Mouse (Mus musculus) kidney, postnatal 14 days (tissue): ENCODE measurements around the gene Maco1.

Source experiments
- DNase-seq: peaks from one replicate; pipeline ENCODE4 v3.0.0; 2022; ENCODE audit warnings: mixed read lengths

Gene Maco1

GRCm38 (mm10) chr4:134769081-134769811 is 83.9 kb downstream of the Maco1 start:
- DNase-seq: no peak

- no peak for DNase-seq
Measured at GRCm38 (mm10) chr4:134768226-134768888, 84.8 kb downstream of the Maco1 start.

- peak; percentile 92 for DNase-seq
Measured at GRCm38 (mm10) chr4:134767426-134768225, 85.5 kb downstream of the Maco1 start, which contains the start of gene Ldlrap1. TSS of gene Ldlrap1 (minus strand) at chr4:134768024.

GRCm38 (mm10) chr4:134766904-134767425 is 86.2 kb downstream of the Maco1 start:
- peak; percentile 63 for DNase-seq

- DNase-seq: no peak
Measured at GRCm38 (mm10) chr4:134766277-134766676, 86.9 kb downstream of the Maco1 start.

- no peak for DNase-seq
Measured at GRCm38 (mm10) chr4:134764333-134764732, 88.8 kb downstream of the Maco1 start.

- no peak for DNase-seq
Measured at GRCm38 (mm10) chr4:134762360-134762759, 90.8 kb downstream of the Maco1 start.

GRCm38 (mm10) chr4:134760793-134761201 is 92.3 kb downstream of the Maco1 start:
- peak; percentile 93 for DNase-seq

GRCm38 (mm10) chr4:134760281-134760680 is 92.9 kb downstream of the Maco1 start:
- DNase-seq: no peak

GRCm38 (mm10) chr4:134759564-134759963 is 93.6 kb downstream of the Maco1 start:
- DNase-seq: no peak

- no peak for DNase-seq
Measured at GRCm38 (mm10) chr4:134758922-134759321, 94.2 kb downstream of the Maco1 start.

GRCm38 (mm10) chr4:134758367-134758766 is 94.8 kb downstream of the Maco1 start:
- DNase-seq: no peak

- no peak for DNase-seq
Measured at GRCm38 (mm10) chr4:134756953-134757352, 96.2 kb downstream of the Maco1 start.

- no peak for DNase-seq
Measured at GRCm38 (mm10) chr4:134754941-134755340, 98.2 kb downstream of the Maco1 start.

- no peak for DNase-seq
Measured at GRCm38 (mm10) chr4:134754371-134754770, 98.8 kb downstream of the Maco1 start.

- DNase-seq: no peak
Measured at GRCm38 (mm10) chr4:134753516-134754261, 99.5 kb downstream of the Maco1 start.

- DNase-seq: no peak
Measured at GRCm38 (mm10) chr4:134752911-134753426, 100.2 kb downstream of the Maco1 start.
